Mouse (Mus musculus) hematopoietic stem cell, adult 5-6 weeks (primary cell): ENCODE measurements around the gene Jak3. TPM values are rescaled to one million over a fixed set of nuclear protein-coding genes. Genes with fewer than 3 reads are reported as not detected.
A peak's percentile ranks its signal among the peaks of the same experiment; 100 is the strongest.
"Not testable (repeated sequence)": the region's sequence is repeated elsewhere in the genome, so short reads cannot be mapped to it uniquely, and the experiment has no call there.

Experiments used
- ATAC-seq, 2 experiments: fragments of 125-278 bp in 1 of 2; replicated peaks in 1 of 2; 2 replicates each; pipeline ENCODE4 v1.8.0; 2016 to 2017; ENCODE audit warnings: inconsistent platforms in 2 of 2, mild to moderate bottlenecking in 2 of 2, moderate number of reproducible peaks in 2 of 2, low read depth in 1 of 2, moderate TSS enrichment in 1 of 2; ENCODE audit not compliant: low FRiP score in 2 of 2, poor library complexity in 2 of 2, severe bottlenecking in 2 of 2, insufficient read depth in 1 of 2, low TSS enrichment in 1 of 2
- total RNA-seq: library from RNA; stranded (forward); fragments of 172-1452, 232-1000 nt; gene quantifications from 2 replicates; pipeline ENCODE4 v1.2.3, GENCODE M21; 2017

Gene Jak3
- total RNA-seq, 1 experiment from 2014 or later: 34.1 TPM

DNA sequence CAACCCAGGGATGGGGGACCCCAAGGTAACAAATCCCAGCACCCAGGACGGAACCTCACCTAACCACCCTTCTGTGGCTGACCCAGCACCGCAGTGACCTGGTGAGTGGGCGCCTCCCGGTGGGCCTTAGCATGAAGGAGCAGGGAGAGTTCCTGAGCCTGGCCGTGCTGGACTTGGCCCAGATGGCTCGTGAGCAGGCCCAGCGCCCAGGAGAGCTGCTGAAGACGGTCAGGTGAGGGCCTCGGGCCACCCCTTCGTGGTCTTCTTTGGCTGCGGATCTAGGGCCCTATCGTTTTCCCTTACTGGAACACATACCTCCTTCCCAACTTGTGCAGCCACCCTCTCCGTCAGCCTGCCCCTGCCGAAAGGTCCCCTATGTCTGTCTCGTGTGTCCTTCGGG, 3.0 kb downstream of the Jak3 start:
- ATAC-seq: no peak

- no peak for ATAC-seq
These were observed 3.6 kb downstream of the Jak3 start for GRCm38 (mm10) chr8:71679550-71680168.

DNA sequence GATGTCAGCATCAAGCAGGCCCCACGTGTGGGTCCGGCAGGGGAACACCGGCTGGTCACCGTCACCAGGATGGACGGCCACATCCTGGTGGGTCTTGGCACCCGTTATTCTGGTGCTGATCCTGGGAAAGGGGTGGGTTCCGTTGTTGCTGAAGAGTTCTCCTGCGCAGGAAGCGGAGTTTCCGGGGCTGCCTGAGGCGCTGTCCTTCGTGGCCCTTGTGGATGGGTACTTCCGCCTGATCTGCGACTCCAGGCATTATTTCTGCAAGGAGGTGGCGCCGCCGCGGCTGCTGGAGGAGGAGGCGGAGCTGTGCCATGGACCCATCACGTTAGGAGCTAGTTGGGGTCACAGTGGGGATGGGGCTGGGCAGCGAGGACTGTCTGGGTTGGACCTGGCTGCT, 4.4 kb downstream of the Jak3 start:
- ATAC-seq: no peak

GRCm38 (mm10) chr8:71681369-71681915, 5.3 kb downstream of the Jak3 start:
- ATAC-seq: no peak

GRCm38 (mm10) chr8:71682832-71683231, 6.7 kb downstream of the Jak3 start:
- ATAC-seq: no peak

GRCm38 (mm10) chr8:71684701-71685100, 8.6 kb downstream of the Jak3 start:
- ATAC-seq: no peak

GRCm38 (mm10) chr8:71685573-71685972, 9.5 kb downstream of the Jak3 start:
- no peak for ATAC-seq

DNA sequence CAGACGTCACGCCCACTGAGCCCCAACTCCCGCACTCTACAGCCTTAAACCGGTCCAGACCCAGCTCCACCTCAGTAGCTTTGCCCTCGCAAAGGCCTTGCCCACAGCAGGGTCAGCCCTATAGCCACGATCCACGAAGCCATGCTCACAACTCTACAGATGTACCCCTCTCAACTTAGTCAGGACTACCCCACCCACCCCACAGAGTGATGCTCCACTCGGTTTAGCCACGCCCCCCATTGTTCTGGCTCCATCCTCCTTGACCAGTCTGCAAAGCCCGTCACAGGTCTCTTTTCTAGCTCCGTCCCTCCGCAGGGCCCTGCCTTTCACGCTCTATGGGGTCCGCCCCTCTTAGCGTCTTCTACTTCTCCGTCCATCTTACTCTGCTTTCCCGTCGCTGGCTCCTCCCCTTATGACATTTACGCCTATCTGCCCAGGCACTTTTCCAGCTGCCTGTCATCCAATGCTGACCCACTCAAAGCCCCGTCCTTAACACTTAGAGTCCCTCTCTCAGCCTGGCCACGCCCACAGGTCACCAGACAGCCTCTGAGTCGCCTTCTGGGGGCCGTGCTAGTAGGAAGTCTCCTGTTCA, 10.1 kb downstream of the Jak3 start:
- ATAC-seq: no peak

DNA sequence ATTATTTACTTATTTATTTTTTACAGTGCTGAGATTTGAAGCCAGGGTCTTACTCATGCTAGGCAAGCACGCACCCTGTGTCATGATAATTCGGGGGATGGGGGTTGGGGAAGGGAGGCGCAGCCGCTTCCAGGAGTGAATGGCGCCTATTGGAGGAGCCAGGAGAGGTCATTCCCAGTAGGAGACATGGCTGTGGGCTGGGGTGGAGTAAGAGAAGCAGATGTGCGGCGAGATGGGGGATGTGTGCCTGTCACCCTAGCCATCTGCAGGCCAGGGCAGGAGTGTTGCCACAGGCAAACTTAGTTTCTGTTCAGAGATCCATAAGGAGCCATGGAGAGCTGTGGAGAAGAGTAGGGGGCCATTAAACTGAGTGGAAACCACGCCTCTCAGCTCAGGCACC, 11.5 kb downstream of the Jak3 start:
- ATAC-seq: no peak

- no peak for ATAC-seq
These were observed 12.9 kb downstream of the Jak3 start, which contains the start of gene Insl3 for GRCm38 (mm10) chr8:71689028-71689427. Gene Insl3, plus strand, starts transcription at chr8:71689214.

DNA sequence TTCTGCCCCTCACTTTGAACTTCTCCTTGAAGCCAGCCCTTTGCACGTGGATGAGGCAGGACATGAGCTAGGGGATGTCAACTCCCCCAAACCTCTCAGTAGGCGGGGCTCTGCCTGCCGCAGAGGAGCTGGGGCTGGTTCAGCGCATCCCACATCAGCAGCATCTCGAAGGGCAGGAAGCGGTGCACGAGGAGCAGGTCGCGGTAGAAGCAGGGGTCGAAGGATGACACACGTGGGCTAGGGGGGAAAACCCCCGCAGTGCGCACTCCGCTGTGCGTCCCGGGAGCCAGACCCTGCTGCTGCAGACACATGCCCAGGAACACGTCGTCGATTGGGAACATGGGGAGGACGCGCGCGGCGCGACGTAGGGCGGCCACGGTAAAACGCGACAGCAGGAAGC, 16.4 kb downstream of the Jak3 start:
- peak; percentile 44 to 65; a peak in 3 of 4 replicates for ATAC-seq

GRCm38 (mm10) chr8:71693166-71694041, 17.3 kb downstream of the Jak3 start:
- peak in 1 of 2 experiments; percentile 15; a peak in 2 of 4 replicates for ATAC-seq

GRCm38 (mm10) chr8:71695456-71695855, 19.4 kb downstream of the Jak3 start:
- not testable (repeated sequence) for ATAC-seq

GRCm38 (mm10) chr8:71700493-71701269, 24.6 kb downstream of the Jak3 start:
- peak in 1 of 2 experiments; percentile 30; a peak in 1 of 4 replicates for ATAC-seq

DNA sequence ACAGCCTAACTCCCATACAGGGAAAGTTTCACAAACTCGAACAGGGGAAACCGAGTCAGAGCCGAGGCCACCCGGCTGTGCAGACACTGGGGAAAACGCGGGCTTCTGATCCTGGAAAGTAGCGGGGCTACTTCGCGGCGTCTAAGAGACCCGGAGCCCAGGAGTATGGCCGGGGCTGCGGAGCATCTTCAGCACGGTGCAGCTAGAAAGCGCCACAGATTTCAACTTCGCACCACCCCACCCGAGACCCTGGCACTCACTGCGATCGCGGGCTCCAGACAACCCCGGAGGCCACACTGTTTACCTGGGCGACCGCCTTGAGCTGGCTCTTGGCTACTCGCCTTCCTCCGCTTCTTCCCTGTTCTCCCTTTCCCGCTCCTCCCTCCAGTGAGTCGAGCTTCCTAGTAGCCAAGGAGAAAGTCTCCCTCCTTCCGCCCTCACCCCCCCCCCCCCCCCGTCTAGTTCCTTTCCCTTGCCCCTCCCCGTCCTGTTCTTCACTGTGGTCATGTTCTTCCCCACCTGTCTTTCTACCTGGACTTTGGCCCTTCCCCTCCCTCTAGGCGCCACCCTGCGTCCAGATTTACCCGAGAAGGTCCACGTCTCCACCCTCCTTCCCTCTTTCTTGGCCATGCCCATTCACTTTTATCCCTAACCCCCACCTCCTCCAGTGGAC, 25.5 kb downstream of the Jak3 start, which contains the start of gene B3gnt3:
Gene B3gnt3, minus strand, starts transcription at position 376 of the 673 bp plus-strand sequence.
- peak; percentile 27 to 57; a peak in 2 of 4 replicates for ATAC-seq

- peak; percentile 55 to 56; a peak in 2 of 4 replicates for ATAC-seq
These were observed 26.0 kb downstream of the Jak3 start for GRCm38 (mm10) chr8:71702087-71702432.

GRCm38 (mm10) chr8:71702923-71703322, 26.8 kb downstream of the Jak3 start:
- ATAC-seq: no peak; a peak in 1 of 4 replicates
